Mouse (Mus musculus): Measurements from ENCODE around the gene Sorcs1. TPM values are rescaled to one million over a fixed set of nuclear protein-coding genes. Genes with fewer than 3 reads are reported as not detected.

Sorcs1 gene
- total RNA-seq, 2 experiments from 2014 or later = 7.0 to 9.5 TPM

Small RNA genes within 50 kb of the gene (microRNA-seq; reads per million reads assigned to microRNA genes)
- 0 reads per million in 2 experiments for gene Gm27749

Data from layer of hippocampus, postnatal 14 days (tissue).